Mouse (Mus musculus): ENCODE measurements around the gene Tmcc2.

DNA sequence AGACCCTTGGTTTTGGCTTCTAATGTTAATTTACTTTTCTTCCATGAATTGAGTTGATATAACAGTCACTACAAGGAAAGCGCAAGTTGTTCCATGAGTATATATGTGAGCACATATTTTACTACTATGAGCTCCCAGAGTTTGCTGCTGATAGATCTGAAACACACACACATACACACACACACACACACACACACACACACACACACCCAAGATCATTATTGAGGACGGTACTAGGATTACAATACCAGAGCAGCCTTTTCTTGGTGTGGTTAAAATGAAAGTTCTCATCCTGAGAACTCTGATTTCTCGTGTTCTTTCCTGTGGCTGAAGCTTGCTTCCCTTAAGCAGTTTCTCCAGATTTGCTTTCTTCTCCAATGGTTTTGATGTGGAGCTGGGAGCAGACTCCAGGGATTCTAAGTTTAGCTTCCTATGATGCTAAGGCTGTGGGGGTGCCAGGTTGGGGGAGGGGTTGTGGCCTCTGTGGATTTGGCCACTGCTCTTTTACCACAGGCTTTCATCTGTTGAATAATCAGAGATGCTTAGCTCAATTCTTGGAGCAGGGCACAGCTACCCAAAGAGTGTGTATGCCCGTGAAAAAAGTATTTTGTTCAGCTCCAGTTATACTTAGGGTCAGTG lies 45.4 kb upstream of the Tmcc2 start:
- TF ChIP-seq CTCF (IDR thresholded peaks at IDR 0.05) = no peak
- no peak for TF ChIP-seq EP300 (IDR thresholded peaks at IDR 0.05)

Data from lung, postnatal 0 days (tissue).